Mouse (Mus musculus) G1E (cell line): Measurements from ENCODE around the gene Zfp148.

Experiments used
- CTCF ChIP-seq: IDR thresholded peaks from 2 replicates; pipeline ENCODE4 v1.5.1; 2012; ENCODE audit warnings: low read depth, low read length, inconsistent platforms, mixed read lengths
- TAL1 ChIP-seq: conservative IDR thresholded peaks from 2 replicates; pipeline ENCODE4 v1.6.1; 2012; ENCODE audit warnings: low read depth, low read length, inconsistent platforms, mixed read lengths

DNA sequence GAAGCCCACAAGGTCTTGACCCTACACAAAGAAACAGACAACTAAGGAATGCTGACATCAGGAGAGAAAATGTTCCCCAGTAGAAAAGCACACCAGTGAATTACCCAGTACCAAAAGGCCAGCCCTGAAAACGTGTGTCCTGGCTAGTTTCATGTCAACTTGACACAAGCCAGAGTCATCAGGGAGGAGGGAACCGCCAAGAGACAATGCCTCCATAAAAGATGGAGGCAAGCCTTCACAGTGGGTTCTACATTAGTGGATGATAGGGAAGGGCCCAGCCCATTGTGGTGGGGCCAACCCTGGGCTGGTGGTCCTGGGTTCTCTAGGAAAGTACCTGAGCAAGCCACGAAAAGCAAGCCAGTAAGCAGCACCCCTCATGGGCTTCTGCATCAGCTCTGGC lies 34.3 kb upstream of the Zfp148 start:
- no peak for TF ChIP-seq CTCF
- no peak for TF ChIP-seq TAL1
